Mouse (Mus musculus) embryonic fibroblast, embryonic 13.5 days (primary cell): ENCODE results near the gene Dnajc1.

Experiments used
- CTCF ChIP-seq: IDR thresholded peaks from 2 replicates; pipeline ENCODE4 v1.5.1; 2011; ENCODE audit warnings: mild to moderate bottlenecking, control low read depth, low read length, moderate library complexity, borderline replicate concordance; ENCODE audit not compliant: insufficient read depth
- POLR2A ChIP-seq: IDR thresholded peaks from 2 replicates; pipeline ENCODE4 v1.6.1; 2011; ENCODE audit warnings: low read depth, mild to moderate bottlenecking, control low read depth, low read length, moderate library complexity

DNA sequence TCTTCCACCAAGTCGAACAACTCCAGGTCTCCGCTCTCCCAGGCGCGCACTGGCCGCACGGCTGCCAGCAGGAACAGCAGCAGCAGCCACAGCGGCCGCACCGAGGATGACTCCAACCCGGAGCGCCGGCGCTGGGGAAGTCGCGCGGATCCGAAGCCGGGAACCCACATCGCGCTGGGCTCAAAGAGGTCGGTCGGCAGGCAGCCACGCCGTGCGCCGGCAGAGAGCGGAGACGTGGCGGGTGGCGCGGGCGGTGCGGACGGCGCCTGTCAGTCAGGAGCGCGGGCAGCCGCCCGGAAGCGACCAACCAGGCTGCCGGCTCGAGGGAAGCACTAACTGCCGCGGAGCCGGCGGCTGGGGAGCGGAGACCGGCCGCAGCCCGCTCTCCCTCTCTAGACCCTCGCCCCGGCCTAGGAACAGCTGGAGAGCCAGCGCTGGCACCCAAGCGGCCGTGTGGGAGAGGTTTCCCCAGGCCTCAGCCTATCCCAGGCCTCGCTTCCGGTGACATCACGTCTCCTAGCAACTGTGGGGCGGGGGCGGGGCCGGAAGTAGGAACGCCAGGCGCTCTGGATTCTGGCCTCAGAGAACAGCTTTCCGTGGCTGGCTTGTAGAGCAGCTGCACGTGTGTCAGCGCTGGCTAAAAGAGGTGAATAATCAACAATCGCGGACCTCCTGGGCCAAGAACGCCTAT is at the start of gene Dnajc1:
- peak; percentile 87 for TF ChIP-seq POLR2A
- no peak for TF ChIP-seq CTCF
